Comparison of ENCODE assay signal across 7 mouse cellular contexts in genomic region chr2:156774738-156775454, GRCm38 (mm10). TPM values are rescaled to one million over a fixed set of nuclear protein-coding genes. Genes with fewer than 3 reads are reported as not detected.
A peak's percentile ranks its signal among the peaks of the same experiment; 100 is the strongest.
DNase-seq lines count a peak whose midpoint lies in the region; ATAC-seq lines count a peak whose summit lies in the region.

Gene Myl9 (plus strand): TSS chr2:156775420.

- ATAC-seq in hindbrain, embryonic 12.5 days (ENCODE audit: low FRiP score), result peak; percentile 85
- peak; percentile 84 for ATAC-seq in midbrain, embryonic 13.5 days

- peak within 1 kb of the TSS; percentile 75 for H3K4me2 ChIP-seq in hindbrain, embryonic 12.5 days (replicated peaks)
- peak within 1 kb of the TSS; percentile 73 for H3K4me2 ChIP-seq in midbrain, embryonic 13.5 days (replicated peaks)

- 1% methylated on average over 28 of the region's 28 CpGs for WGBS in hindbrain, embryonic 12.5 days
- whole genome bisulfite sequencing in limb, embryonic 10.5 days, result 3% methylated on average over 28 of the region's 28 CpGs
- 2% methylated on average over 28 of the region's 28 CpGs for WGBS in midbrain, embryonic 13.5 days

- peaks cover 19% of the 10 kb centered on the region for H3K27me3 ChIP-seq in hindbrain, embryonic 12.5 days
- peaks cover 15% of the 10 kb centered on the region for H3K27me3 ChIP-seq in limb, embryonic 10.5 days (ENCODE audit: low read depth, poor library complexity, severe bottlenecking)
- H3K27me3 ChIP-seq in midbrain, embryonic 13.5 days, result peaks cover 14% of the 10 kb centered on the region

- no peaks in the 10 kb centered on the region for H3K36me3 ChIP-seq in hindbrain, embryonic 12.5 days
- no peaks in the 10 kb centered on the region for H3K36me3 ChIP-seq in limb, embryonic 10.5 days
- H3K36me3 ChIP-seq in midbrain, embryonic 13.5 days, result no peaks in the 10 kb centered on the region

- peak; percentile 54 for DNase-seq in MN1 (ENCODE audit: low spot score)
- peak; percentile 37 for DNase-seq in adrenal gland, postnatal 14 days
- DNase-seq in forelimb bud, embryonic 11.5 days (ENCODE audit: low read depth, low spot score), result peak; percentile 75
- peak; percentile 84 for DNase-seq in limb, embryonic 10.5 days (ENCODE audit: low spot score)
- DNase-seq in c-Kit-positive CD71-positive TER-119-positive erythroid progenitor cells, embryonic 14.5 days (ENCODE audit: low spot score), result no peak

- peak within 1 kb of the TSS; percentile 66; the same call in 1 of the 2 replicates for H3K27ac ChIP-seq in hindbrain, embryonic 12.5 days
- H3K27ac ChIP-seq in limb, embryonic 10.5 days, result peak within 1 kb of the TSS; percentile 87
- H3K27ac ChIP-seq in midbrain, embryonic 13.5 days, result peak within 1 kb of the TSS; percentile 15; the same call in 1 of the 2 replicates

- H3K4me1 ChIP-seq in hindbrain, embryonic 12.5 days, result peaks cover 19% of the 10 kb centered on the region
- H3K4me1 ChIP-seq in limb, embryonic 10.5 days, result peaks cover 29% of the 10 kb centered on the region
- H3K4me1 ChIP-seq in midbrain, embryonic 13.5 days (replicated peaks), result peaks cover 23% of the 10 kb centered on the region

- peak within 1 kb of the TSS; percentile 53 for H3K9ac ChIP-seq in hindbrain, embryonic 12.5 days
- H3K9ac ChIP-seq in midbrain, embryonic 13.5 days (replicated peaks), result peak within 1 kb of the TSS; percentile 57

- no peaks in the 10 kb centered on the region for H3K9me3 ChIP-seq in hindbrain, embryonic 12.5 days (replicated peaks)
- H3K9me3 ChIP-seq in limb, embryonic 10.5 days (replicated peaks), result no peaks in the 10 kb centered on the region
- no peaks in the 10 kb centered on the region for H3K9me3 ChIP-seq in midbrain, embryonic 13.5 days

- peak within 1 kb of the TSS; percentile 38 for H3K4me3 ChIP-seq in hindbrain, embryonic 12.5 days
- H3K4me3 ChIP-seq in limb, embryonic 10.5 days, result peak within 1 kb of the TSS; percentile 51
- peak within 1 kb of the TSS; percentile 39 for H3K4me3 ChIP-seq in midbrain, embryonic 13.5 days (replicated peaks)

RNA-seq across cellular contexts. Expression of gene Myl9, which starts in this region (rescaled TPM):
- total RNA-seq in adrenal gland, postnatal 14 days (2021), result 54.6 and 70.5 TPM in 2 replicates
- polyA plus RNA-seq in hindbrain, embryonic 12.5 days (2016; fragmentation: Nextera tagmentation; extraction: Ambion mirVana), result 122 and 144 TPM in 2 replicates
- 30.1 and 62.7 TPM in 2 replicates for polyA plus RNA-seq in limb, embryonic 10.5 days (2016; fragmentation: Nextera tagmentation; extraction: Ambion mirVana)
- 33.0 and 37.4 TPM in 2 replicates for polyA plus RNA-seq in midbrain, embryonic 13.5 days (2015; fragmentation: Nextera tagmentation; extraction: Ambion mirVana)

Comparison
In these comparisons a context has a peak if more than half of its experiments do, and no peak if none do; other contexts are left out.
1. H3K27ac ChIP-seq: peak in every context shown above with its lines; median percentile 87 in limb, embryonic 10.5 days; 66 in hindbrain, embryonic 12.5 days; 15 in midbrain, embryonic 13.5 days.